Mouse (Mus musculus) urinary bladder, postnatal 25 days (tissue): ENCODE measurements around the gene Daam2.
A peak's percentile ranks its signal among the peaks of the same experiment; 100 is the strongest.

Source experiments
- DNase-seq: peaks from one replicate; pipeline ENCODE4 v3.0.0; 2022; ENCODE audit warnings: low spot score

The Daam2 gene

GRCm38 (mm10) chr17:49431176-49431575, 133.0 kb downstream of the Daam2 start:
- DNase-seq, result no peak

- DNase-seq, result no peak
These were observed 134.0 kb downstream of the Daam2 start for GRCm38 (mm10) chr17:49430136-49430535.

GRCm38 (mm10) chr17:49429471-49430129, 134.5 kb downstream of the Daam2 start:
- DNase-seq, result no peak

DNA sequence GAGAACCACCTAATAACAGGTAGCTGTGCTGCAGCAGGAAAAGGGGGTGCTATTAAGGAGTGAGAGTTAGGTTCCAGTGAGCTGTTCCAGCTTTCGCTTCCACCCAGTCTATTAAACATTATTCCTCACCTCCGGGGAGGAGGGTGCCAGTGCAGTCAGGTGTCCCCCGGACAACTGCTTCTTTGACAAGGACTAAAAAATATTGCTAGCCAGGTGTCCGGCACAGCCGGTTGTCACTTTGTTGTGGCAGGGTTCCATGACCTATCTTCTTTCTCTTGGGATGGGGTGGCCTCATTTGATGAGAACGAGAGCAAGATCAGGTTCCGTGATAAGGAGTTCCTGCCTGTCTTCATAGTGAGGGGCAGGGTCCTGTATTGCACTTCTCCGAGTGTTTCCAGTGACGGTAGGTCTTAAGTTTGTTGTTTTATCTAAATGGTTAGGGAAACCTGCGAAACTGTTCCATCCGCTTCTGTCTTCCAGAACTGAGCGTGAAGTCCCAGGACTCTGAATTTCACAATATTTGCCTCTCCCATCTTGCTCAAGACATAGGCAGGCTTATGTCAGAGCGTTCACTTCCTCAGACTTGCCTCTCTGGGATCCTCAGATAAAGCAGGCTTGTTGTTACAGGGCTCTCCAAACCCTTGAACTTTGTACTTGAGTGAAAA, 135.3 kb downstream of the Daam2 start:
- no peak for DNase-seq

- DNase-seq, result peak; percentile 89
These were observed 135.9 kb downstream of the Daam2 start, which contains the start of gene Mocs1 for GRCm38 (mm10) chr17:49428239-49428688. Mocs1 (plus strand) TSS chr17:49428362.

DNA sequence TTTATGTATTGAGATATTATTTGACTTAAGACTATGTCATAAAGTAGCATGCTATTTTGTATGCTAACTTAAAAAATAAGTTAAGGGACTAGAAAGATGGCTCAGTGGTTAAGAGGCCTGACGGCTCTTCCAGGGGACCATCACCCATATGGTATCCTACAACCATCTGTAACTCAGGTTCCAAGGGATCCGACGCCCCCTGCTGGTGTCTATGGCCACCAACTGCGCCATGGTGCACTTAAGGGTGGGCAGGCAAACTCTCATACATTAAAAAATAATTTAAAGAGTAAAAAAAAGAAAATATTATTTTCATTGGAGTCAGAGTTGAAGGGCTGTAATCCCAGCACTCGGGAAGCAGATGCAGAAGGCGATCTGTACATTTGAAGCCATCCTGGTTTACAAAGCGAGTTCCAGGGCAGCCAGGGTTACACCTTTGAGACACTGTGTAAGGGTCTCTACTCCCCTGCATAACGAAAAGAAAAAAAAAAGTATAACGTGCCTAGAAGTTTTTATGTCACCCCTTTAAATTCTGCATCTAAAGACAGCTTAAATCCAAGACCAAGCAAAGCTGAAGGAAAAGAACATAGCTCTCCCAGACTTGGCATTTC, 136.4 kb downstream of the Daam2 start:
- peak; percentile 4 for DNase-seq

DNA sequence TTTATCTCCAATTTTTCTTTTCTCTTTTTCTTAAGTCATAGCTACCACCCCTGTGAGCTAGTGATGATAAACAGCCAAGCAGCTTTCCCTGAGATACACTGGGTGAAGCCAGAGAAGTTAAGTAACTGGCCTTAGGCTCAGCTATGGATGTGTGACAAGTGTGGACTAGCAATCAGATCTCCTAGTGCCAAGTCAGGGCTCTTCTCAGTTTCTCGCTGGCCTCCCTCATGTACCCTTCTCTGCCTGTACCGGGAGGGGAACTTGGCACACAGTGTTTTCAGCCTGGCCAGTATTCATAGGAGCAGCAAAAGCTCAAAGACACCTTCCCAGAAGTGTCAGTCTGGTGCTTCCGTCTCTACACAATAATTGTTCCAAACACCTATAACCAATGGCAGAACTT, 140.3 kb downstream of the Daam2 start:
- no peak for DNase-seq

DNA sequence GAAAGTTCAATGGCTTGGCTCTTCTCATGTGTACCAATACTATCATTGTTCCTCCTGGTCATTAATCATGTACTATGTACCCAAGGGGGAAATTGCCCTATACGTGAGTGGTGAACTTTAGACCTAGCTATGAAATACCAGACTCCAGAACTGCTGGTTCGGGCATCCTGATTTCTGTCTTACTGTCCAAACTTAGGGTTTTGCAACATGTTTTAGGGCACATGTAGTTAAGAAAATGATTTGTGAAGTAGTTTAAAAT, 141.1 kb downstream of the Daam2 start:
- DNase-seq, result no peak

GRCm38 (mm10) chr17:49422286-49423066, 141.7 kb downstream of the Daam2 start:
- DNase-seq, result peak; percentile 2

- DNase-seq, result no peak
These were observed 144.3 kb downstream of the Daam2 start for GRCm38 (mm10) chr17:49419813-49420212.

DNA sequence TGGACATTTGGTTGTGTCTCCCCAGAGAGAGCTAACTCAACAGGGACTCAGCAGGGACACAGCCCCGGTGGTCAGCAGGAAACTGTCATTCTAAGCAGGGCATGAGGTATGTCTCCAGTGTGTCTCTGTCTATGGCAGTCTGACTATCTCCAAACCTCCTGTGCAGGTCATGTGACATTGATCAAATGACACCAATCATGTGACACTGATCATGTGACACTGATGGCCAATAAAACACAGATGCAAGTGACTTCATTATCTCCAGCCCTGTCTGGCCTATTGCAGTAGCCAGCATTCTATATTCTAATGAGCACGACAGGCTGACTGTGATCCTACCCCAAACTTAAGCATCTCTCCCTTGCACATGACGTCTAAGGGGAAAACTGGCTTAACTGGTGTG, 147.9 kb downstream of the Daam2 start:
- DNase-seq, result no peak

- DNase-seq, result no peak
These were observed 150.6 kb downstream of the Daam2 start for GRCm38 (mm10) chr17:49413554-49413953.

DNA sequence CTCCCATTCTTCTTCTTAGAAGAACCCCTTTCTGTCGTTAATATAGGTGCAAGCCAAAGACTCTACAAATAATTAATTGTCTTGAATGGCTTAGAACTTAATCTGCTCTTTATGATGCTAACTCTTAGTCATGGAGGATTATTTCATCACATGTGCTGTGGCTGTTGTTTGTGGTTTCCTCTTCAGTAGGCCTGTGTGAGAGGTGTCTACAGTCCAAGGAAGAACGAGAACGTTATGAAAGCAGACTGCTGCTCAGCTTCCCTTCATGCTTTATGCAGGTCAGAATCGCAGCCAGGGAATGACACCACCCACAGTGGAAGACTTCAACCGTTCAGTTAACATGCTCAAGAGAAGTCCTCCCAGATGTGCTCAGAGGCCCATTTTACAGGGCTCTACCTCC, 151.2 kb downstream of the Daam2 start:
- DNase-seq, result no peak
